Mouse (Mus musculus): Measurements from ENCODE around the gene Fam57a. TPM values are rescaled to one million over a fixed set of nuclear protein-coding genes. Genes with fewer than 3 reads are reported as not detected.

The Fam57a gene
- polyA plus RNA-seq, 1 experiment from 2014 or later = 34.4 TPM

GRCm38 (mm10) chr11:76216681-76217389 lies 37.4 kb downstream of the Fam57a start:
- Histone ChIP-seq H3K4me1 (peaks cover 20% of the 10 kb centered on the region; the same call in 1 of the 2 replicates), H3K36me3 (peaks cover 24% of the 10 kb centered on the region), H3K4me3 (peak overlapping the region; percentile 88), H3K27ac (peak overlapping the region; percentile 95), H3K4me2 (peak overlapping the region; percentile 77), H3K27me3 (no peaks in the 10 kb centered on the region), H3K9ac (peak overlapping the region; percentile 95), H3K9me3 (no peaks in the 10 kb centered on the region)
- 1% methylated on average over 33 of the region's 33 CpGs for WGBS
- ATAC-seq (ENCODE audit: borderline replicate concordance, extremely low read depth, low FRiP score, low TSS enrichment) = peak; percentile 61

- peak within 1 kb of the TSS; percentile 88 for H3K4me3 ChIP-seq
- no peaks in the 10 kb centered on the region for H3K9me3 ChIP-seq
- peaks cover 21% of the 10 kb centered on the region for H3K36me3 ChIP-seq
- 0% methylated on average over 35 of the region's 35 CpGs for WGBS
- H3K27me3 ChIP-seq = no peaks in the 10 kb centered on the region
- peak within 1 kb of the TSS; percentile 95 for H3K9ac ChIP-seq
- ATAC-seq (ENCODE audit: borderline replicate concordance, extremely low read depth, low FRiP score, low TSS enrichment) = peak; percentile 95
- peak within 1 kb of the TSS; percentile 95 for H3K27ac ChIP-seq
- H3K4me1 ChIP-seq = peaks cover 20% of the 10 kb centered on the region; the same call in 1 of the 2 replicates
- H3K4me2 ChIP-seq = peak within 1 kb of the TSS; percentile 77
These were observed 37.9 kb downstream of the Fam57a start, which contains the start of the genes Dbil5 and Gemin4 for GRCm38 (mm10) chr11:76217390-76217800. TSS of gene Dbil5 (plus strand) at chr11:76217608. TSS of gene Gemin4 (minus strand) at chr11:76217664.

- Histone ChIP-seq H3K4me2 (no peak overlapping the region), H3K4me1 (no peaks in the 10 kb centered on the region), H3K9ac (no peak overlapping the region), H3K36me3 (peaks cover 17% of the 10 kb centered on the region), H3K27me3 (no peaks in the 10 kb centered on the region), H3K4me3 (no peak overlapping the region), H3K27ac (no peak overlapping the region), H3K9me3 (no peaks in the 10 kb centered on the region)
- ATAC-seq (ENCODE audit: borderline replicate concordance, extremely low read depth, low FRiP score, low TSS enrichment) = no peak
- WGBS = 88% methylated on average over 5 of the region's 5 CpGs
These were observed 45.2 kb downstream of the Fam57a start for GRCm38 (mm10) chr11:76224631-76225030.

GRCm38 (mm10) chr11:76225051-76225450 lies 45.6 kb downstream of the Fam57a start:
- Histone ChIP-seq H3K4me1 (no peaks in the 10 kb centered on the region), H3K4me3 (no peak overlapping the region), H3K36me3 (peaks cover 17% of the 10 kb centered on the region), H3K27ac (no peak overlapping the region), H3K27me3 (no peaks in the 10 kb centered on the region), H3K9me3 (no peaks in the 10 kb centered on the region), H3K4me2 (no peak overlapping the region), H3K9ac (no peak overlapping the region)
- no peak for ATAC-seq (ENCODE audit: borderline replicate concordance, extremely low read depth, low FRiP score, low TSS enrichment)

- WGBS = 90% methylated on average over 3 of the region's 3 CpGs
- H3K27me3 ChIP-seq = no peaks in the 10 kb centered on the region
- H3K9ac ChIP-seq = no peak overlapping the region
- ATAC-seq (ENCODE audit: borderline replicate concordance, extremely low read depth, low FRiP score, low TSS enrichment) = no peak
- no peaks in the 10 kb centered on the region for H3K4me1 ChIP-seq
- H3K4me3 ChIP-seq = no peak overlapping the region
- no peak overlapping the region for H3K27ac ChIP-seq
- H3K4me2 ChIP-seq = no peak overlapping the region
- H3K9me3 ChIP-seq = no peaks in the 10 kb centered on the region
- peaks cover 59% of the 10 kb centered on the region for H3K36me3 ChIP-seq
These were observed 56.7 kb downstream of the Fam57a start for GRCm38 (mm10) chr11:76236136-76236535.

- Histone ChIP-seq H3K4me2 (no peak overlapping the region), H3K27me3 (no peaks in the 10 kb centered on the region), H3K4me3 (no peak overlapping the region), H3K27ac (no peak overlapping the region), H3K4me1 (peaks cover 14% of the 10 kb centered on the region), H3K9me3 (no peaks in the 10 kb centered on the region), H3K9ac (no peak overlapping the region), H3K36me3 (peaks cover 32% of the 10 kb centered on the region)
- ATAC-seq (ENCODE audit: borderline replicate concordance, extremely low read depth, low FRiP score, low TSS enrichment) = no peak
- 92% methylated on average over 2 of the region's 2 CpGs for WGBS
These were observed 60.3 kb downstream of the Fam57a start for GRCm38 (mm10) chr11:76239750-76240149.

- H3K4me1 ChIP-seq = peaks cover 18% of the 10 kb centered on the region
- H3K36me3 ChIP-seq = peaks cover 11% of the 10 kb centered on the region; the same call in 1 of the 2 replicates
- peak within 1 kb of the TSS; percentile 58 for H3K27ac ChIP-seq
- peak within 1 kb of the TSS; percentile 81 for H3K4me2 ChIP-seq
- H3K4me3 ChIP-seq = peak within 1 kb of the TSS; percentile 79
- no peaks in the 10 kb centered on the region for H3K9me3 ChIP-seq
- ATAC-seq (ENCODE audit: borderline replicate concordance, extremely low read depth, low FRiP score, low TSS enrichment) = peak; percentile 87; the same call in 1 of the 2 replicates
- WGBS = under 1% methylated on average over 61 of the region's 61 CpGs
- peak within 1 kb of the TSS; percentile 73 for H3K9ac ChIP-seq
- no peaks in the 10 kb centered on the region for H3K27me3 ChIP-seq
These were observed 63.7 kb downstream of the Fam57a start, which contains the start of the genes Mrm3 and Glod4 for GRCm38 (mm10) chr11:76242901-76243810. TSS of gene Mrm3 (plus strand) at chr11:76243715. TSS of gene Glod4 (minus strand) at chr11:76243725.

GRCm38 (mm10) chr11:76243811-76244546 lies 64.5 kb downstream of the Fam57a start:
- Histone ChIP-seq H3K9me3 (no peaks in the 10 kb centered on the region), H3K36me3 (peaks cover 18% of the 10 kb centered on the region; the same call in 1 of the 2 replicates), H3K27me3 (no peaks in the 10 kb centered on the region), H3K4me1 (peaks cover 18% of the 10 kb centered on the region), H3K9ac (peak overlapping the region; percentile 73), H3K4me3 (peak overlapping the region; percentile 79), H3K4me2 (peak overlapping the region; percentile 81), H3K27ac (no peak overlapping the region; the same call in 1 of the 2 replicates)
- 2% methylated on average over 34 of the region's 34 CpGs for WGBS
- no peak for ATAC-seq (ENCODE audit: borderline replicate concordance, extremely low read depth, low FRiP score, low TSS enrichment)

GRCm38 (mm10) chr11:76246439-76246838 lies 67.0 kb downstream of the Fam57a start:
- ATAC-seq (ENCODE audit: borderline replicate concordance, extremely low read depth, low FRiP score, low TSS enrichment) = no peak
- H3K9ac ChIP-seq = no peak overlapping the region
- no peak overlapping the region for H3K4me3 ChIP-seq

GRCm38 (mm10) chr11:76247239-76247638 lies 67.8 kb downstream of the Fam57a start:
- Histone ChIP-seq H3K36me3 (peaks cover 20% of the 10 kb centered on the region), H3K9me3 (no peaks in the 10 kb centered on the region), H3K27ac (no peak overlapping the region), H3K27me3 (no peaks in the 10 kb centered on the region), H3K4me2 (no peak overlapping the region), H3K9ac (no peak overlapping the region), H3K4me1 (peaks cover 17% of the 10 kb centered on the region), H3K4me3 (no peak overlapping the region)
- no peak for ATAC-seq (ENCODE audit: borderline replicate concordance, extremely low read depth, low FRiP score, low TSS enrichment)
- 28% methylated on average over 2 of the region's 2 CpGs for WGBS

More at GRCm38 (mm10) chr11:76246439-76246838, 67.0 kb downstream of the Fam57a start:
- Histone ChIP-seq H3K4me2 (no peak overlapping the region), H3K27ac (no peak overlapping the region), H3K9me3 (no peaks in the 10 kb centered on the region), H3K36me3 (peaks cover 20% of the 10 kb centered on the region), H3K4me1 (peaks cover 18% of the 10 kb centered on the region), H3K27me3 (no peaks in the 10 kb centered on the region)

- peaks cover 20% of the 10 kb centered on the region for H3K36me3 ChIP-seq
- no peaks in the 10 kb centered on the region; the same call in 1 of the 2 replicates for H3K4me1 ChIP-seq
- 52% methylated on average over 3 of the region's 3 CpGs for WGBS
These were observed 72.6 kb downstream of the Fam57a start for GRCm38 (mm10) chr11:76252036-76252435.

More at GRCm38 (mm10) chr11:76252036-76252435, 72.6 kb downstream of the Fam57a start:
- Histone ChIP-seq H3K4me3 (no peak overlapping the region), H3K9ac (no peak overlapping the region), H3K4me2 (no peak overlapping the region), H3K27ac (no peak overlapping the region), H3K27me3 (no peaks in the 10 kb centered on the region), H3K9me3 (no peaks in the 10 kb centered on the region)
- no peak for ATAC-seq (ENCODE audit: borderline replicate concordance, extremely low read depth, low FRiP score, low TSS enrichment)

Measured in lung, embryonic 15.5 days (tissue).